Mouse (Mus musculus): ENCODE results near the gene Micall2.
"Not testable (repeated sequence)": the region's sequence is repeated elsewhere in the genome, so short reads cannot be mapped to it uniquely, and the experiment has no call there.

The Micall2 gene

GRCm38 (mm10) chr5:139730712-139731486, 5.2 kb downstream of the Micall2 start:
- no peak for DNase-seq (ENCODE audit: low spot score)

- DNase-seq (ENCODE audit: low spot score): no peak
These were observed 8.9 kb downstream of the Micall2 start for GRCm38 (mm10) chr5:139727261-139727660.

GRCm38 (mm10) chr5:139726186-139726585, 9.9 kb downstream of the Micall2 start:
- DNase-seq (ENCODE audit: low spot score): no peak

GRCm38 (mm10) chr5:139724336-139725116, 11.6 kb downstream of the Micall2 start:
- DNase-seq (ENCODE audit: low spot score): no peak

GRCm38 (mm10) chr5:139723113-139723512, 13.0 kb downstream of the Micall2 start:
- DNase-seq (ENCODE audit: low spot score): no peak

GRCm38 (mm10) chr5:139722709-139723108, 13.4 kb downstream of the Micall2 start:
- DNase-seq (ENCODE audit: low spot score): no peak

- DNase-seq (ENCODE audit: low spot score): no peak
These were observed 17.2 kb downstream of the Micall2 start for GRCm38 (mm10) chr5:139718949-139719348.

- no peak for DNase-seq (ENCODE audit: low spot score)
These were observed 17.6 kb downstream of the Micall2 start for GRCm38 (mm10) chr5:139718540-139718939.

GRCm38 (mm10) chr5:139717723-139718122, 18.4 kb downstream of the Micall2 start:
- DNase-seq (ENCODE audit: low spot score): peak; percentile 38

GRCm38 (mm10) chr5:139706496-139706895, 29.6 kb downstream of the Micall2 start:
- DNase-seq (ENCODE audit: low spot score): no peak

GRCm38 (mm10) chr5:139702905-139703304, 33.2 kb downstream of the Micall2 start:
- no peak for DNase-seq (ENCODE audit: low spot score)

GRCm38 (mm10) chr5:139702236-139702635, 33.9 kb downstream of the Micall2 start:
- DNase-seq (ENCODE audit: low spot score): no peak

- no peak for DNase-seq (ENCODE audit: low spot score)
These were observed 39.2 kb downstream of the Micall2 start for GRCm38 (mm10) chr5:139696954-139697353.

GRCm38 (mm10) chr5:139695876-139696275, 40.3 kb downstream of the Micall2 start:
- DNase-seq (ENCODE audit: low spot score): not testable (repeated sequence)

- peak; percentile 22 for DNase-seq (ENCODE audit: low spot score)
These were observed 41.1 kb downstream of the Micall2 start for GRCm38 (mm10) chr5:139694989-139695571.

GRCm38 (mm10) chr5:139694292-139694988, 41.7 kb downstream of the Micall2 start:
- DNase-seq (ENCODE audit: low spot score): no peak

GRCm38 (mm10) chr5:139690791-139691190, 45.3 kb downstream of the Micall2 start:
- no peak for DNase-seq (ENCODE audit: low spot score)

GRCm38 (mm10) chr5:139688356-139688755, 47.8 kb downstream of the Micall2 start:
- no peak for DNase-seq (ENCODE audit: low spot score)

GRCm38 (mm10) chr5:139687646-139688045, 48.5 kb downstream of the Micall2 start:
- peak; percentile 49 for DNase-seq (ENCODE audit: low spot score)

- DNase-seq (ENCODE audit: low spot score): peak; percentile 20
These were observed 49.4 kb downstream of the Micall2 start for GRCm38 (mm10) chr5:139686530-139687249.

GRCm38 (mm10) chr5:139683228-139683627, 52.9 kb downstream of the Micall2 start:
- no peak for DNase-seq (ENCODE audit: low spot score)

GRCm38 (mm10) chr5:139682631-139682977, 53.5 kb downstream of the Micall2 start:
- no peak for DNase-seq (ENCODE audit: low spot score)
